ENCODE assay signal across 9 mouse cellular contexts in genomic region chr4:140628412-140628943, GRCm38 (mm10). TPM values are rescaled to one million over a fixed set of nuclear protein-coding genes. Genes with fewer than 3 reads are reported as not detected.
DNase-seq lines count a peak whose midpoint lies in the region; ATAC-seq and TF ChIP-seq lines count a peak whose summit lies in the region.
"Had no signal": no experiment of that assay in that cellular context is flagged by ENCODE, and none has a peak within 500 bp of the region (broad histone marks: within the 10 kb centered on the region; RNA-seq: fewer than 3 reads in every experiment).

No protein-coding gene starts in this region.

- DNase-seq in forebrain, embryonic 10.5 days (ENCODE audit: extremely low spot score, low spot score): no peak
- DNase-seq in ZHBTc4 (ENCODE audit: low read depth, low spot score) (peak; percentile 58), adipocyte (ENCODE audit: low spot score) (no peak)
- DNase-seq in midbrain, embryonic 11.5 days (ENCODE audit: low spot score, missing footprints): no peak
- no peak for DNase-seq in liver, postnatal 0 days

- TF ChIP-seq EP300 in liver, postnatal 0 days (IDR thresholded peaks at IDR 0.05; ENCODE audit: low read depth): no peak

- no peak overlapping the region for H3K4me3 ChIP-seq in forebrain, embryonic 10.5 days
- no peak overlapping the region for H3K4me3 ChIP-seq in forebrain, embryonic 16.5 days (replicated peaks; ENCODE audit: low read length)
- no peak overlapping the region for H3K4me3 ChIP-seq in embryonic facial prominence, embryonic 12.5 days
- no peak overlapping the region for H3K4me3 ChIP-seq in midbrain, embryonic 11.5 days (ENCODE audit: low read depth, low read length)
- H3K4me3 ChIP-seq in intestine, embryonic 15.5 days (replicated peaks): no peak overlapping the region
- no peak overlapping the region for H3K4me3 ChIP-seq in liver, postnatal 0 days (ENCODE audit: low read depth, low read length)
- H3K4me3 ChIP-seq: limb, embryonic 13.5 days had no signal

- no peaks in the 10 kb centered on the region for H3K27me3 ChIP-seq in forebrain, embryonic 10.5 days (ENCODE audit: poor library complexity, severe bottlenecking)
- no peaks in the 10 kb centered on the region for H3K27me3 ChIP-seq in forebrain, embryonic 16.5 days (replicated peaks; ENCODE audit: control insufficient read depth, insufficient read depth, low read length)
- no peaks in the 10 kb centered on the region for H3K27me3 ChIP-seq in embryonic facial prominence, embryonic 12.5 days
- H3K27me3 ChIP-seq in midbrain, embryonic 11.5 days (ENCODE audit: control insufficient read depth, insufficient read depth, low read length): no peaks in the 10 kb centered on the region
- H3K27me3 ChIP-seq in intestine, embryonic 15.5 days (replicated peaks): no peaks in the 10 kb centered on the region
- H3K27me3 ChIP-seq in liver, postnatal 0 days (ENCODE audit: insufficient read depth, low read length): no peaks in the 10 kb centered on the region
- H3K27me3 ChIP-seq: limb, embryonic 13.5 days had no signal

- no peak overlapping the region for H3K9ac ChIP-seq in forebrain, embryonic 16.5 days (replicated peaks; ENCODE audit: low read depth, low read length)
- H3K9ac ChIP-seq in embryonic facial prominence, embryonic 12.5 days: no peak overlapping the region
- H3K9ac ChIP-seq in midbrain, embryonic 11.5 days (ENCODE audit: low read length): peak overlapping the region; percentile 27; the same call in 1 of the 2 replicates
- no peak overlapping the region for H3K9ac ChIP-seq in intestine, embryonic 15.5 days
- H3K9ac ChIP-seq in liver, postnatal 0 days (replicated peaks): no peak overlapping the region
- H3K9ac ChIP-seq: limb, embryonic 13.5 days had no signal

- no peak for TF ChIP-seq CTCF in liver, postnatal 0 days (IDR thresholded peaks at IDR 0.05; ENCODE audit: low read depth)

- no peak for ATAC-seq in forebrain, embryonic 16.5 days
- no peak for ATAC-seq in embryonic facial prominence, embryonic 12.5 days (ENCODE audit: insufficient number of reproducible peaks, insufficient read depth, low FRiP score, low TSS enrichment)
- ATAC-seq in midbrain, embryonic 11.5 days (ENCODE audit: low FRiP score): no peak
- ATAC-seq in intestine, embryonic 15.5 days: no peak
- ATAC-seq in liver, postnatal 0 days: no peak

- H3K9me3 ChIP-seq in forebrain, embryonic 10.5 days: no peaks in the 10 kb centered on the region
- no peaks in the 10 kb centered on the region for H3K9me3 ChIP-seq in forebrain, embryonic 16.5 days (ENCODE audit: control insufficient read depth, low read length)
- H3K9me3 ChIP-seq in embryonic facial prominence, embryonic 12.5 days: no peaks in the 10 kb centered on the region
- H3K9me3 ChIP-seq in midbrain, embryonic 11.5 days (ENCODE audit: control insufficient read depth, low read length): no peaks in the 10 kb centered on the region
- H3K9me3 ChIP-seq in intestine, embryonic 15.5 days: no peaks in the 10 kb centered on the region
- no peaks in the 10 kb centered on the region for H3K9me3 ChIP-seq in liver, postnatal 0 days (ENCODE audit: low read length)
- H3K9me3 ChIP-seq: limb, embryonic 13.5 days had no signal

- WGBS in forebrain, embryonic 10.5 days: 72% methylated on average over 11 of the region's 11 CpGs
- 49% methylated on average over 11 of the region's 11 CpGs for WGBS in forebrain, embryonic 16.5 days
- WGBS in embryonic facial prominence, embryonic 12.5 days: 69% methylated on average over 11 of the region's 11 CpGs
- 60% methylated on average over 11 of the region's 11 CpGs for WGBS in midbrain, embryonic 11.5 days
- 65% methylated on average over 11 of the region's 11 CpGs for WGBS in intestine, embryonic 15.5 days
- 77% methylated on average over 11 of the region's 11 CpGs for WGBS in liver, postnatal 0 days (ENCODE audit: insufficient replicate concordance)

- H3K36me3 ChIP-seq in forebrain, embryonic 10.5 days (replicated peaks): peaks cover 20% of the 10 kb centered on the region
- H3K36me3 ChIP-seq in forebrain, embryonic 16.5 days (ENCODE audit: control insufficient read depth, insufficient read depth): no peaks in the 10 kb centered on the region
- H3K36me3 ChIP-seq in embryonic facial prominence, embryonic 12.5 days: peaks cover 6% of the 10 kb centered on the region; the same call in 1 of the 2 replicates
- H3K36me3 ChIP-seq in midbrain, embryonic 11.5 days (ENCODE audit: control insufficient read depth, insufficient read depth, low read length): no peaks in the 10 kb centered on the region
- H3K36me3 ChIP-seq in intestine, embryonic 15.5 days: no peaks in the 10 kb centered on the region
- no peaks in the 10 kb centered on the region for H3K36me3 ChIP-seq in liver, postnatal 0 days (replicated peaks; ENCODE audit: insufficient read depth, low read length)

- H3K27ac ChIP-seq in forebrain, embryonic 10.5 days: peak overlapping the region; percentile 79
- H3K27ac ChIP-seq in forebrain, embryonic 16.5 days (ENCODE audit: low read length): no peak overlapping the region
- H3K27ac ChIP-seq in embryonic facial prominence, embryonic 12.5 days: 0 out of 2 replicates have a peak overlapping the region, but pooled peaks have one; percentile 54
- peak overlapping the region; percentile 36; the same call in 1 of the 2 replicates for H3K27ac ChIP-seq in midbrain, embryonic 11.5 days (ENCODE audit: low read depth, low read length)
- no peak overlapping the region for H3K27ac ChIP-seq in intestine, embryonic 15.5 days
- no peak overlapping the region for H3K27ac ChIP-seq in liver, postnatal 0 days (ENCODE audit: low read depth)
- H3K27ac ChIP-seq: limb, embryonic 13.5 days had no signal

- no peak overlapping the region for H3K4me2 ChIP-seq in forebrain, embryonic 16.5 days (ENCODE audit: low read length)
- H3K4me2 ChIP-seq in embryonic facial prominence, embryonic 12.5 days (replicated peaks): no peak overlapping the region
- no peak overlapping the region for H3K4me2 ChIP-seq in midbrain, embryonic 11.5 days
- no peak overlapping the region for H3K4me2 ChIP-seq in intestine, embryonic 15.5 days (replicated peaks)
- no peak overlapping the region for H3K4me2 ChIP-seq in liver, postnatal 0 days (ENCODE audit: low read depth, low read length)
- H3K4me2 ChIP-seq: limb, embryonic 13.5 days had no signal

- peaks cover 86% of the 10 kb centered on the region for H3K4me1 ChIP-seq in forebrain, embryonic 10.5 days
- peaks cover 33% of the 10 kb centered on the region for H3K4me1 ChIP-seq in forebrain, embryonic 16.5 days (replicated peaks; ENCODE audit: control insufficient read depth, insufficient read depth, low read length)
- H3K4me1 ChIP-seq in embryonic facial prominence, embryonic 12.5 days: peaks cover 49% of the 10 kb centered on the region
- H3K4me1 ChIP-seq in midbrain, embryonic 11.5 days (ENCODE audit: control insufficient read depth, insufficient read depth, low read length): peaks cover 48% of the 10 kb centered on the region
- H3K4me1 ChIP-seq in intestine, embryonic 15.5 days (replicated peaks): peaks cover 54% of the 10 kb centered on the region
- H3K4me1 ChIP-seq in liver, postnatal 0 days (ENCODE audit: insufficient read depth): peaks cover 26% of the 10 kb centered on the region

RNA-seq across cellular contexts. Expression of gene Arhgef10l, which starts 37.3 kb away (rescaled TPM):
- polyA plus RNA-seq in forebrain, embryonic 10.5 days (2016; fragmentation: Nextera tagmentation; extraction: Ambion mirVana): 22.1 and 23.0 TPM in 2 replicates
- 20.5 and 23.0 TPM in 2 replicates for polyA plus RNA-seq in forebrain, embryonic 16.5 days (2015; fragmentation: Nextera tagmentation; extraction: Ambion mirVana)
- polyA plus RNA-seq in embryonic facial prominence, embryonic 12.5 days (2016; fragmentation: Nextera tagmentation; extraction: Ambion mirVana): 17.4 and 19.7 TPM in 2 replicates
- 17.6 and 18.5 TPM in 2 replicates for polyA plus RNA-seq in midbrain, embryonic 11.5 days (2014; fragmentation: Nextera tagmentation; extraction: Ambion mirVana)
- polyA plus RNA-seq in intestine, embryonic 15.5 days (2015; fragmentation: Nextera tagmentation; extraction: Ambion mirVana): 15.3 and 16.2 TPM in 2 replicates
- polyA plus RNA-seq in liver, postnatal 0 days (2015; fragmentation: Nextera tagmentation; extraction: Ambion mirVana): 6.3 and 7.6 TPM in 2 replicates

Comparison
In these comparisons a context has a peak if more than half of its experiments do, and no peak if none do; other contexts are left out.
1. H3K27ac ChIP-seq: peak in forebrain, embryonic 10.5 days (single experiment), embryonic facial prominence, embryonic 12.5 days (single experiment) and midbrain, embryonic 11.5 days (single experiment); none in forebrain, embryonic 16.5 days (single experiment), intestine, embryonic 15.5 days (single experiment) and liver, postnatal 0 days (single experiment).